Mouse (Mus musculus) stomach, postnatal 0 days (tissue): ENCODE results near the gene Naa38.

Experiments
- CTCF ChIP-seq: IDR thresholded peaks from 2 replicates; pipeline ENCODE4 v1.5.1; 2016; ENCODE audit warnings: antibody characterized with exemption, low read depth, mild to moderate bottlenecking, moderate library complexity
- EP300 ChIP-seq: optimal IDR thresholded peaks from 2 replicates; pipeline ENCODE3; 2016; ENCODE audit warnings: antibody characterized with exemption

- TF ChIP-seq CTCF, result no peak
- TF ChIP-seq EP300, result no peak
Measured at GRCm38 (mm10) chr11:69365722-69366121, 29.6 kb upstream of the Naa38 start.
